Mouse (Mus musculus): ENCODE measurements around the gene Stpg4.

DNA sequence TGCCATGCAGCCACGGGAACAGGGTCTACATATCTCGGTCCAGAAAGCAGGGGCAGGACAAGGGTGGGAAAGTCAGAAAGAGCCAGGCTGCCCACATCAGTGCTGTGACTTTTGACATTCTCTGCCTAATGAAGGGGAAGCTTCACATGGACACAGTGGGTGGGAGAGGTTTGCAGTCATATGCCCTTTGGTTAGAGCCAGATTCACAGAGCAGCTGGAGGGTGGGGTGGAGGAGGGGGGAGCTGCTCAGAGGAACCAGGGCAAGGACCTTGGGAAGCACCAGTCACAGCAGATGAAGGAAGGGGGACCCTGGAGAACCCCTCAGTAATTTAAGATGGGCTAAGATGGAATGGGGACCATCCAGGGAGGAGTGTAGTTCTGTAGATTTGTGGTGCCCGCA, 41.7 kb downstream of the Stpg4 start:
- no peak for TF ChIP-seq CTCF (IDR thresholded peaks at IDR 0.05; ENCODE audit: low read depth, low read length)
- no peak for TF ChIP-seq GATA1 (IDR thresholded peaks at IDR 0.05; ENCODE audit: borderline replicate concordance, low read length)
- no peak for TF ChIP-seq TAL1 (conservative IDR thresholded peaks at IDR 0.05; ENCODE audit: low read depth, low read length)

All from G1E (cell line).